Mouse (Mus musculus) heart, postnatal 0 days (tissue): ENCODE data around the gene Rfc2. TPM values are rescaled to one million over a fixed set of nuclear protein-coding genes. Genes with fewer than 3 reads are reported as not detected.

ENCODE experiments used
- ATAC-seq: fragments of 200-750 bp; cut with Nextera tagmentation; 2 replicates; pipeline ENCODE4 v1.8.0; 2017; ENCODE audit warnings: low read depth, moderate number of reproducible peaks, moderate library complexity; ENCODE audit not compliant: insufficient read depth
- DNase-seq: peaks from one replicate; pipeline ENCODE4 v3.0.0-alpha.2; 2016; ENCODE audit warnings: low spot score
- H3K27ac ChIP-seq: fragments of 300-500 bp; sonication (generic); 2 replicates; pipeline ENCODE4 v1.5.1; 2014; ENCODE audit warnings: low read depth, mild to moderate bottlenecking
- H3K27me3 ChIP-seq: fragments of 300-500 bp; sonication (generic); 2 replicates; pipeline ENCODE4 v1.6.1; 2014; ENCODE audit warnings: low read length, mixed read lengths; ENCODE audit not compliant: control insufficient read depth, insufficient read depth
- H3K36me3 ChIP-seq: fragments of 300-500 bp; sonication (generic); replicated peaks from 2 replicates; pipeline ENCODE4 v1.6.1; 2014; ENCODE audit warnings: low read length, mixed read lengths; ENCODE audit not compliant: control insufficient read depth, insufficient read depth
- H3K4me1 ChIP-seq: fragments of 300-500 bp; sonication (generic); 2 replicates; pipeline ENCODE4 v1.6.1; 2014; ENCODE audit warnings: antibody characterized with exemption; ENCODE audit not compliant: control insufficient read depth, insufficient read depth
- H3K4me2 ChIP-seq: fragments of 300-500 bp; sonication (generic); 2 replicates; pipeline ENCODE4 v1.6.1; 2014; ENCODE audit warnings: low read depth, mild to moderate bottlenecking, low read length, moderate library complexity
- H3K4me3 ChIP-seq: fragments of 300-500 bp; sonication (generic); 2 replicates; pipeline ENCODE4 v1.5.1; 2014; ENCODE audit warnings: low read depth, low read length
- H3K9ac ChIP-seq: fragments of 300-500 bp; sonication (generic); replicated peaks from 2 replicates; pipeline ENCODE4 v1.6.1; 2014; ENCODE audit warnings: low read depth, low read length, mixed read lengths
- H3K9me3 ChIP-seq: fragments of 300-500 bp; sonication (generic); replicated peaks from 2 replicates; pipeline ENCODE4 v1.6.1; 2016; ENCODE audit warnings: low read length; ENCODE audit not compliant: control insufficient read depth
- CTCF ChIP-seq: IDR thresholded peaks from 2 replicates; pipeline ENCODE4 v1.5.1; 2016; ENCODE audit warnings: antibody characterized with exemption, control low read depth, low read depth
- EP300 ChIP-seq: IDR thresholded peaks from 2 replicates; pipeline ENCODE4 v1.6.1; 2016; ENCODE audit warnings: antibody characterized with exemption, low read depth
- WGBS: fragments of 180-500 bp; shearing (Covaris S2); extraction: QIAGEN DNeasy Blood & Tissue Kit; methylation state at CpG from one replicate; pipeline ENCODE4 v1.1.7; 2014; 5-methylcytosine and 5-hydroxymethylcytosine counted together
- polyA plus RNA-seq: library from polyadenylated mRNA; unstranded; fragments of >200 nt; fragmentation: Nextera tagmentation; extraction: Ambion mirVana; gene quantifications from 2 replicates; pipeline ENCODE4 v1.2.1, GENCODE M21; 2015
- total RNA-seq: library from RNA; depleted of rRNA; stranded (reverse); fragments of >200 nt; gene quantifications from 2 replicates; pipeline ENCODE4 v1.2.3, GENCODE M21; 2014; ENCODE audit warnings: low replicate concordance

Rfc2 gene
- total and polyA plus RNA-seq, 2 experiments from 2014 or later, result 64.6 to 92.1 TPM

- Histone ChIP-seq H3K9me3 (no peaks in the 10 kb centered on the region), H3K27me3 (no peaks in the 10 kb centered on the region), H3K4me1 (no peaks in the 10 kb centered on the region), H3K4me2 (no peak overlapping the region), H3K9ac (no peak overlapping the region), H3K27ac (no peak overlapping the region), H3K36me3 (no peaks in the 10 kb centered on the region), H3K4me3 (no peak overlapping the region)
- no peak for ATAC-seq
- WGBS, result 55% methylated on average over 8 of the region's 8 CpGs
- TF ChIP-seq EP300 (no peak), CTCF (no peak)
- no peak for DNase-seq
Observed at GRCm38 (mm10) chr5:134611810-134612521, 30.8 kb downstream of the Rfc2 start.

DNA sequence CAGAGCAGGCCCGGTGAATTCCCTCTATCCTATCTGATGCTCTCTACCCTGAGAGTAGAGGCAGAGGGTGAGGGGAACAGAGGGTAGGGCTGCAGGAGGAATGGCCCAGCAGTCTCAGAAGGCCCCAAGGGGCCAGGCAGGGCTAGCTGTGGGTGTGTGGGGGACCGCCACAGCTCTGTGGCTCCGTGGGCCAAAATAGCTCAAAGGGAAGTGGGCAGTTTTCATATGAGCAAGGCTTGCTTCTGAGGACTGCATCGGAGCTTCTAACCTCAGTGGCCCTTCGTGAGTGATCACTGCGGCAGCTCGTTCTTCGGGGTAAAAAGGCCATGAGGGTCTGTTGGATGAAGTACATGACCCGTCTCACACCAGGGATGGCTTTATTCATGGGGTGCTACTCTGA, 32.6 kb downstream of the Rfc2 start:
- TF ChIP-seq CTCF, result no peak
- TF ChIP-seq EP300, result no peak
- no peak for DNase-seq
- no peak overlapping the region for H3K4me2 ChIP-seq
- 77% methylated on average over 9 of the region's 9 CpGs for WGBS
- H3K9me3 ChIP-seq, result no peaks in the 10 kb centered on the region
- no peaks in the 10 kb centered on the region for H3K4me1 ChIP-seq
- no peak for ATAC-seq
- H3K4me3 ChIP-seq, result no peak overlapping the region
- H3K36me3 ChIP-seq, result peaks cover 8% of the 10 kb centered on the region
- no peaks in the 10 kb centered on the region for H3K27me3 ChIP-seq
- H3K9ac ChIP-seq, result no peak overlapping the region
- H3K27ac ChIP-seq, result no peak overlapping the region

- H3K9me3 ChIP-seq, result no peaks in the 10 kb centered on the region
- 83% methylated on average over 8 of the region's 8 CpGs for WGBS
- no peak for ATAC-seq
- no peak overlapping the region for H3K4me2 ChIP-seq
- DNase-seq, result no peak
- TF ChIP-seq CTCF (no peak), EP300 (no peak)
- H3K9ac ChIP-seq, result no peak overlapping the region
- H3K4me1 ChIP-seq, result no peaks in the 10 kb centered on the region
- no peak overlapping the region for H3K4me3 ChIP-seq
- H3K27ac ChIP-seq, result no peak overlapping the region
- no peaks in the 10 kb centered on the region for H3K27me3 ChIP-seq
- H3K36me3 ChIP-seq, result peaks cover 14% of the 10 kb centered on the region
Observed at GRCm38 (mm10) chr5:134614296-134614695, 33.1 kb downstream of the Rfc2 start.

- WGBS, result 81% methylated on average over 7 of the region's 7 CpGs
- no peak within 1 kb of the TSS for H3K4me2 ChIP-seq
- DNase-seq (no peak), ATAC-seq (no peak)
- no peak within 1 kb of the TSS for H3K9ac ChIP-seq
- no peaks in the 10 kb centered on the region for H3K9me3 ChIP-seq
- no peaks in the 10 kb centered on the region for H3K27me3 ChIP-seq
- no peak within 1 kb of the TSS for H3K4me3 ChIP-seq
- H3K27ac ChIP-seq, result no peak within 1 kb of the TSS
- H3K36me3 ChIP-seq, result peaks cover 19% of the 10 kb centered on the region
- no peak for TF ChIP-seq CTCF
- no peaks in the 10 kb centered on the region for H3K4me1 ChIP-seq
Observed at GRCm38 (mm10) chr5:134614802-134615201, 33.6 kb downstream of the Rfc2 start, which contains the start of gene Lat2. TSS of gene Lat2 (minus strand) at chr5:134615025.

- Histone ChIP-seq H3K4me1 (no peaks in the 10 kb centered on the region), H3K4me3 (no peak overlapping the region), H3K9ac (no peak overlapping the region), H3K4me2 (no peak overlapping the region), H3K27me3 (no peaks in the 10 kb centered on the region), H3K36me3 (peaks cover 25% of the 10 kb centered on the region), H3K9me3 (no peaks in the 10 kb centered on the region), H3K27ac (no peak overlapping the region)
- no peak for TF ChIP-seq EP300
- DNase-seq, result no peak
- no peak for ATAC-seq
- 86% methylated on average over 8 of the region's 8 CpGs for WGBS
Observed at GRCm38 (mm10) chr5:134615380-134615779, 34.2 kb downstream of the Rfc2 start.

DNA sequence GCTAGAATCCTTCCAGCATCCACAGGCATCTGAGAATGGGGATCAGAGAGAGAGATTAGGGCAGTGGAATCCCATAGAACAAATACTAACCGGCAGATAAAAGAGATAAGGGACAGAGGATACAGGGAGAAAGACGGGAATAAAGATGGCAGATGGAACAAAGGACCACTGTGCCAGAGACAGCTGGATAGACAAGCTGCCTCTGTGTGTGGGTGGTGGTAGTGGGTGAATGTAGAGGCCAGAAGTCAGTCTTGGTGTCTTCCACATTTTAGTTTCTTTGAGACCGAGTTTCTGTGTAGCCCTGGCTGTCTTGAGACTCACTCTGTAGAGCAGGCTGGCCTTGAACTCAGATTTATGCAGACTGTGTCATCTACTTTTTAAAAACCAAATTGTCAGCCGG, 34.6 kb downstream of the Rfc2 start:
- ATAC-seq, result no peak
- Histone ChIP-seq H3K9me3 (no peaks in the 10 kb centered on the region), H3K4me3 (no peak overlapping the region), H3K4me1 (no peaks in the 10 kb centered on the region), H3K36me3 (peaks cover 29% of the 10 kb centered on the region), H3K27me3 (no peaks in the 10 kb centered on the region), H3K9ac (no peak overlapping the region), H3K4me2 (no peak overlapping the region), H3K27ac (no peak overlapping the region)
- TF ChIP-seq EP300 (no peak), CTCF (no peak)
- DNase-seq, result no peak
- WGBS, result 72% methylated on average over 4 of the region's 4 CpGs
